Mouse (Mus musculus) liver, embryonic 15.5 days (tissue): ENCODE results near the gene Cblc. TPM values are rescaled to one million over a fixed set of nuclear protein-coding genes. Genes with fewer than 3 reads are reported as not detected.

Source experiments
- ATAC-seq: fragments of 200-750 bp; cut with Nextera tagmentation; 2 replicates; pipeline ENCODE4 v1.8.0; 2017; ENCODE audit warnings: moderate number of reproducible peaks, mild to moderate bottlenecking, moderate library complexity; ENCODE audit not compliant: insufficient read depth
- H3K27ac ChIP-seq: fragments of 300-500 bp; sonication (generic); replicated peaks from 2 replicates; pipeline ENCODE4 v1.5.1; 2015; ENCODE audit warnings: mild to moderate bottlenecking, inconsistent platforms
- H3K27me3 ChIP-seq: fragments of 300-500 bp; sonication (generic); 2 replicates; pipeline ENCODE4 v1.6.1; 2015; ENCODE audit warnings: mild to moderate bottlenecking, inconsistent platforms
- H3K36me3 ChIP-seq: fragments of 300-500 bp; sonication (generic); replicated peaks from 2 replicates; pipeline ENCODE4 v1.6.1; 2015; ENCODE audit warnings: moderate library complexity, mild to moderate bottlenecking, inconsistent platforms
- H3K4me1 ChIP-seq: fragments of 300-500 bp; sonication (generic); replicated peaks from 2 replicates; pipeline ENCODE4 v1.6.1; 2015; ENCODE audit warnings: inconsistent platforms
- H3K4me2 ChIP-seq: fragments of 300-500 bp; sonication (generic); 2 replicates; pipeline ENCODE4 v1.6.1; 2015; ENCODE audit warnings: moderate library complexity, mild to moderate bottlenecking, inconsistent platforms
- H3K4me3 ChIP-seq: fragments of 300-500 bp; sonication (generic); replicated peaks from 2 replicates; pipeline ENCODE4 v1.5.1; 2015; ENCODE audit warnings: mild to moderate bottlenecking, inconsistent platforms
- H3K9ac ChIP-seq: fragments of 300-500 bp; sonication (generic); 2 replicates; pipeline ENCODE4 v1.6.1; 2015; ENCODE audit warnings: moderate library complexity, mild to moderate bottlenecking, inconsistent platforms
- H3K9me3 ChIP-seq: fragments of 300-500 bp; sonication (generic); replicated peaks from 2 replicates; pipeline ENCODE4 v1.6.1; 2016; ENCODE audit warnings: inconsistent platforms
- WGBS: fragments of 180-500 bp; shearing (Covaris S2); methylation state at CpG from one replicate; pipeline ENCODE4 v1.1.7; 2015; ENCODE audit warnings: mixed read lengths; ENCODE audit not compliant: insufficient replicate concordance; 5-methylcytosine and 5-hydroxymethylcytosine counted together
- polyA plus RNA-seq: library from polyadenylated mRNA; unstranded; fragments of >200 nt; fragmentation: Nextera tagmentation; extraction: Ambion mirVana; gene quantifications from 2 replicates; pipeline ENCODE4 v1.2.1, GENCODE M21; 2015

Cblc gene
- polyA plus RNA-seq, 1 experiment from 2014 or later: 3.8 TPM

GRCm38 (mm10) chr7:19830682-19831156, 34.1 kb upstream of the Cblc start:
- H3K27ac ChIP-seq: peak overlapping the region; percentile 33; the same call in 1 of the 2 replicates
- WGBS: 18% methylated on average over 13 of the region's 13 CpGs
- no peak overlapping the region for H3K4me3 ChIP-seq
- H3K27me3 ChIP-seq: no peaks in the 10 kb centered on the region
- peak; percentile 68 for ATAC-seq
- H3K36me3 ChIP-seq: no peaks in the 10 kb centered on the region
- H3K9me3 ChIP-seq: no peaks in the 10 kb centered on the region
- no peak overlapping the region for H3K9ac ChIP-seq
- peak overlapping the region; percentile 27 for H3K4me2 ChIP-seq
- H3K4me1 ChIP-seq: peaks cover 18% of the 10 kb centered on the region

- H3K4me3 ChIP-seq: no peak overlapping the region
- WGBS: 61% methylated on average over 3 of the region's 3 CpGs
Measured at GRCm38 (mm10) chr7:19829694-19830093, 33.1 kb upstream of the Cblc start.

GRCm38 (mm10) chr7:19826756-19827155, 30.1 kb upstream of the Cblc start:
- H3K9me3 ChIP-seq: no peaks in the 10 kb centered on the region
- peaks cover 25% of the 10 kb centered on the region for H3K27me3 ChIP-seq
- ATAC-seq: no peak
- 70% methylated on average over 6 of the region's 6 CpGs for WGBS
- H3K9ac ChIP-seq: no peak overlapping the region
- H3K4me3 ChIP-seq: no peak overlapping the region
- peaks cover 36% of the 10 kb centered on the region for H3K4me1 ChIP-seq
- no peak overlapping the region for H3K4me2 ChIP-seq
- no peaks in the 10 kb centered on the region for H3K36me3 ChIP-seq
- H3K27ac ChIP-seq: no peak overlapping the region

More at GRCm38 (mm10) chr7:19829694-19830093, 33.1 kb upstream of the Cblc start:
- H3K36me3 ChIP-seq: no peaks in the 10 kb centered on the region
- no peaks in the 10 kb centered on the region for H3K9me3 ChIP-seq
- no peak overlapping the region for H3K9ac ChIP-seq
- H3K4me1 ChIP-seq: peaks cover 23% of the 10 kb centered on the region
- no peaks in the 10 kb centered on the region for H3K27me3 ChIP-seq
- ATAC-seq: no peak
- no peak overlapping the region for H3K27ac ChIP-seq
- no peak overlapping the region for H3K4me2 ChIP-seq

- Histone ChIP-seq H3K9me3 (no peaks in the 10 kb centered on the region; the same call in 1 of the 2 replicates), H3K27me3 (peaks cover 31% of the 10 kb centered on the region), H3K9ac (no peak overlapping the region), H3K36me3 (peaks cover 6% of the 10 kb centered on the region; the same call in 1 of the 2 replicates), H3K4me1 (peaks cover 27% of the 10 kb centered on the region), H3K4me3 (no peak overlapping the region), H3K4me2 (peak overlapping the region; percentile 27), H3K27ac (peak overlapping the region; percentile 76)
- ATAC-seq: peak; percentile 73
- WGBS: 17% methylated on average over 26 of the region's 26 CpGs
Measured at GRCm38 (mm10) chr7:19824182-19824973, 27.8 kb upstream of the Cblc start.

- 11% methylated on average over 16 of the region's 16 CpGs for WGBS
- Histone ChIP-seq H3K9ac (no peak overlapping the region), H3K9me3 (no peaks in the 10 kb centered on the region; the same call in 1 of the 2 replicates), H3K36me3 (peaks cover 6% of the 10 kb centered on the region; the same call in 1 of the 2 replicates), H3K4me2 (peak overlapping the region; percentile 27), H3K27me3 (peaks cover 31% of the 10 kb centered on the region), H3K4me3 (no peak overlapping the region), H3K27ac (peak overlapping the region; percentile 76), H3K4me1 (peaks cover 34% of the 10 kb centered on the region)
- peak; percentile 14; the same call in 1 of the 2 replicates for ATAC-seq
Measured at GRCm38 (mm10) chr7:19823256-19824181, 26.9 kb upstream of the Cblc start.

GRCm38 (mm10) chr7:19822604-19823058, 26.0 kb upstream of the Cblc start, which contains the start of gene Bcl3:
Gene Bcl3, minus strand, starts transcription at chr7:19822770.
- under 1% methylated on average over 35 of the region's 42 CpGs for WGBS
- ATAC-seq: peak; percentile 11; the same call in 1 of the 2 replicates

GRCm38 (mm10) chr7:19822193-19822592, 25.6 kb upstream of the Cblc start:
- ATAC-seq: no peak
- Histone ChIP-seq H3K4me1 (peaks cover 42% of the 10 kb centered on the region), H3K27me3 (peaks cover 37% of the 10 kb centered on the region)

More at GRCm38 (mm10) chr7:19822604-19823058, 26.0 kb upstream of the Cblc start, which contains the start of gene Bcl3:
- no peaks in the 10 kb centered on the region; the same call in 1 of the 2 replicates for H3K9me3 ChIP-seq
- peaks cover 38% of the 10 kb centered on the region for H3K4me1 ChIP-seq
- H3K36me3 ChIP-seq: peaks cover 6% of the 10 kb centered on the region; the same call in 1 of the 2 replicates
- peak within 1 kb of the TSS; percentile 49 for H3K9ac ChIP-seq
- H3K4me3 ChIP-seq: peak within 1 kb of the TSS; percentile 59
- H3K27me3 ChIP-seq: peaks cover 33% of the 10 kb centered on the region
- H3K4me2 ChIP-seq: peak within 1 kb of the TSS; percentile 62
- H3K27ac ChIP-seq: peak within 1 kb of the TSS; percentile 76

GRCm38 (mm10) chr7:19821633-19822032, 25.0 kb upstream of the Cblc start:
- Histone ChIP-seq H3K9ac (peak overlapping the region; percentile 49; the same call in 1 of the 2 replicates), H3K4me2 (peak overlapping the region; percentile 62), H3K36me3 (peaks cover 6% of the 10 kb centered on the region; the same call in 1 of the 2 replicates), H3K4me1 (peaks cover 48% of the 10 kb centered on the region), H3K9me3 (no peaks in the 10 kb centered on the region; the same call in 1 of the 2 replicates), H3K4me3 (peak overlapping the region; percentile 59; the same call in 1 of the 2 replicates), H3K27me3 (peaks cover 42% of the 10 kb centered on the region), H3K27ac (no peak overlapping the region)
- ATAC-seq: no peak
- WGBS: 52% methylated on average over 7 of the region's 7 CpGs

More at GRCm38 (mm10) chr7:19822193-19822592, 25.6 kb upstream of the Cblc start:
- Histone ChIP-seq H3K4me3 (peak overlapping the region; percentile 59), H3K9ac (peak overlapping the region; percentile 49), H3K27ac (peak overlapping the region; percentile 45), H3K36me3 (peaks cover 6% of the 10 kb centered on the region; the same call in 1 of the 2 replicates), H3K4me2 (peak overlapping the region; percentile 62), H3K9me3 (no peaks in the 10 kb centered on the region; the same call in 1 of the 2 replicates)
- WGBS: 7% methylated on average over 20 of the region's 20 CpGs

GRCm38 (mm10) chr7:19820347-19821048, 23.9 kb upstream of the Cblc start:
- 56% methylated on average over 3 of the region's 3 CpGs for WGBS
- peaks cover 6% of the 10 kb centered on the region; the same call in 1 of the 2 replicates for H3K36me3 ChIP-seq
- no peak overlapping the region for H3K9ac ChIP-seq
- H3K27me3 ChIP-seq: peaks cover 50% of the 10 kb centered on the region
- no peak for ATAC-seq
- no peaks in the 10 kb centered on the region; the same call in 1 of the 2 replicates for H3K9me3 ChIP-seq
- peaks cover 57% of the 10 kb centered on the region for H3K4me1 ChIP-seq
- no peak overlapping the region for H3K27ac ChIP-seq
- H3K4me2 ChIP-seq: no peak overlapping the region
- no peak overlapping the region for H3K4me3 ChIP-seq

- H3K9me3 ChIP-seq: no peaks in the 10 kb centered on the region; the same call in 1 of the 2 replicates
- no peak overlapping the region for H3K4me3 ChIP-seq
- peaks cover 47% of the 10 kb centered on the region for H3K27me3 ChIP-seq
- no peak overlapping the region for H3K4me2 ChIP-seq
- peaks cover 6% of the 10 kb centered on the region; the same call in 1 of the 2 replicates for H3K36me3 ChIP-seq
- no peak overlapping the region for H3K27ac ChIP-seq
- no peak overlapping the region for H3K9ac ChIP-seq
- WGBS: 57% methylated on average over 7 of the region's 7 CpGs
- H3K4me1 ChIP-seq: peaks cover 49% of the 10 kb centered on the region
- no peak for ATAC-seq
Measured at GRCm38 (mm10) chr7:19818875-19819274, 22.3 kb upstream of the Cblc start.
